Mouse (Mus musculus): ENCODE results near the gene Pde8b. TPM values are rescaled to one million over a fixed set of nuclear protein-coding genes. Genes with fewer than 3 reads are reported as not detected.

The Pde8b gene
- polyA plus RNA-seq, 1 experiment from 2014 or later, result 3.4 TPM

DNA sequence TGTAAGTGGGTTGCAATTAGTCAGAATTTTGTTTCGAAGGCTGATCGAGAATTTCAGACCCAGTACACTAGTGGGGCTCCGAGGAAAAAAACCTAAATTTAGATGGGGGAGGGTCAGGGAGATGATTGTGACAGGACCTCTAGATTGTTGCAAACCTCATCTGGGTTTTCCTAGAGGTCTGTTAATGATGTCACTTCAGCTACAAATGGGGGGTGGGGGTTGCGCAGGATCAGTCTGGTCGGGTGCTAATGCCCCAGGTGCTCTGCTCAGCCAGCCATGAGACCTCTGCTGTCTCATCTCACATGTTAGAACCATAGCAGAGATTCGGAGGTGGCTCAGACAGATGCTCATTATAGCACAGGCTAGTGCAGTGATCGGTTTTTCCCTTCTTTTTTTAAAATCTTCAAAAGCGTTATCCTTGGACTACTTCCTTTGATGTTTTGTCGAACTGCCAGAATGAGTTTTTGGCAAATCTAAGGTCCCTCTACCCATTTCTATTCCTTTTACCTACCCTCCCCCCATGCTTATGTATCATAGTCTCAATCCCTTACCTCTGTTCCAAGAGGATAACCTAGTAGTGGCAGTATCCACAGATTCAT, 209.9 kb downstream of the Pde8b start:
- Histone ChIP-seq H3K4me2 (no peak overlapping the region), H3K4me1 (ENCODE audit: insufficient read depth) (no peaks in the 10 kb centered on the region), H3K9ac (no peak overlapping the region), H3K36me3 (ENCODE audit: insufficient read depth) (no peaks in the 10 kb centered on the region), H3K4me3 (ENCODE audit: low read depth, low read length) (no peak overlapping the region), H3K27ac (ENCODE audit: low read depth) (no peak overlapping the region), H3K9me3 (ENCODE audit: low read depth, low read length) (no peaks in the 10 kb centered on the region), H3K27me3 (ENCODE audit: insufficient read depth, low read length) (no peaks in the 10 kb centered on the region)
- TF ChIP-seq CTCF (IDR thresholded peaks at IDR 0.05; ENCODE audit: low read depth), result no peak
- DNase-seq (no peak), ATAC-seq (ENCODE audit: insufficient read depth) (no peak)
- 78% methylated on average over 9 of the region's 9 CpGs for WGBS

DNA sequence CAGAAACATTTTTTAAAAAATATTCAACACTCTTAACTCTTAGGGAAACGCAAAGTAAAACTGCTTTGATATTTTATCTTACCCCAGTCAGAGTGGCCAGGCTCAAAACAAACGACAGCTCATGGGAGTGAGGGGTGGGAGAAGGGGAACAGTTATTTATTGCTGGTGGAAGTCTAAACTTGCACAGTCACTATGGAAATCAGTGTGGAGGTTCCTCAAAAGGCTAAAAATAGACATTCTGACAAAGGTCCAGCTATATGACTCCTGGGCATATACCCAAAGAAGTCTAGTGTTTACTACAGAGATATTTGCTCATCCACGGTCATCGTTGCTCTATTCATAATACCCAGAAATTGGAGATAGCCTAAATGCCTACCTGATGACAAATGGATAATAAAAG, 211.9 kb downstream of the Pde8b start:
- Histone ChIP-seq H3K9me3 (ENCODE audit: low read depth, low read length) (no peaks in the 10 kb centered on the region), H3K36me3 (ENCODE audit: insufficient read depth) (no peaks in the 10 kb centered on the region), H3K4me3 (ENCODE audit: low read depth, low read length) (no peak overlapping the region), H3K27ac (ENCODE audit: low read depth) (no peak overlapping the region), H3K4me2 (no peak overlapping the region), H3K4me1 (ENCODE audit: insufficient read depth) (no peaks in the 10 kb centered on the region), H3K27me3 (ENCODE audit: insufficient read depth, low read length) (no peaks in the 10 kb centered on the region), H3K9ac (no peak overlapping the region)
- DNase-seq (peak; percentile 54), ATAC-seq (ENCODE audit: insufficient read depth) (no peak)
- TF ChIP-seq CTCF (IDR thresholded peaks at IDR 0.05; ENCODE audit: low read depth), result no peak
- 45% methylated on average over 4 of the region's 4 CpGs for WGBS

DNA sequence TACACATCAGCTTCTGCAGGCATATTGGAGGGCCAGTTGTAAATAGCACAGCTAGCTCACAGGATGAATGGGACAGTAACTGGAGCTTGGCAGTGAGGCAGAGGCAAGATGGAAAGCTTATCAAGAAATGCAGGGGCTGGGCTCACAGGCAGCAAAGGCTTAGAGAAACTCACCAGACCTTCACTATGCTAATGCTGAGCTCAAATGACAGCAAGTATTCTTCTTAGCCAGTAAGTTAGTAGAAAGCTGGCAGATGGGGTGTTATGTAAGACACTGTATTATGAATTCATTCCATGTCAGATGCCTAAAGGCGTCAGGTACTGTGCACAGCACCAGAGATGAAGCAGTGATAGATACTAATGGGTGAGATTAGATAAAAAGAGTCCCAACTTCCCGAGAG, 215.4 kb downstream of the Pde8b start:
- no peak overlapping the region for H3K27ac ChIP-seq (ENCODE audit: low read depth)

DNA sequence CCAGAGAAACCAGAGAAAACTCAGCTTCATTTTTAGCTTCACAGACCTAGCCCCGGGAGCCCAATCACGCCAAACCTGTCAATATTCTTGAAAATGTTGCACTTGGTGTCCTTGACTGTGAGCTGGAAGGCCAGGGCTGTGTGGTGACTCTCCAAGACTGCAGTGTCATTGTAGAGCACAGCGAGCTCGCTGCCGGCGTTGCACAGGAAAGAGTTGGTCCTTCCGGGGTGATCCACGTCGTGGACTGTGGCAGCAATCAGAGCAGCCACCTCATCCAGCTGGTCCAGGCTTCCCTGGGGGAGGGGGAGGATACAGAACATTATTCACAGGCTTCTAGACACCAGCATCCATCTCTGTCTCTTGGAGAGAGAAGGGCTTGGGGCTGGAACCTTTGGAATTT, 216.0 kb downstream of the Pde8b start:
- Histone ChIP-seq H3K4me2 (no peak overlapping the region), H3K9me3 (ENCODE audit: low read depth, low read length) (no peaks in the 10 kb centered on the region), H3K4me3 (ENCODE audit: low read depth, low read length) (no peak overlapping the region), H3K36me3 (ENCODE audit: insufficient read depth) (no peaks in the 10 kb centered on the region; the same call in 1 of the 2 replicates), H3K27ac (ENCODE audit: low read depth) (no peak overlapping the region), H3K4me1 (ENCODE audit: insufficient read depth) (no peaks in the 10 kb centered on the region), H3K27me3 (ENCODE audit: insufficient read depth, low read length) (no peaks in the 10 kb centered on the region), H3K9ac (no peak overlapping the region)
- WGBS, result 55% methylated on average over 9 of the region's 9 CpGs
- DNase-seq, result no peak
- ATAC-seq (ENCODE audit: insufficient read depth), result no peak
- TF ChIP-seq CTCF (IDR thresholded peaks at IDR 0.05; ENCODE audit: low read depth), result no peak

More for the DNA sequence above, 215.4 kb downstream of the Pde8b start:
- no peak for TF ChIP-seq CTCF (IDR thresholded peaks at IDR 0.05; ENCODE audit: low read depth)
- ATAC-seq (ENCODE audit: insufficient read depth) (no peak), DNase-seq (no peak)
- H3K4me2 ChIP-seq, result no peak overlapping the region
- 56% methylated on average over 2 of the region's 2 CpGs for WGBS
- no peak overlapping the region for H3K4me3 ChIP-seq (ENCODE audit: low read depth, low read length)
- no peak overlapping the region for H3K9ac ChIP-seq
- H3K27me3 ChIP-seq (ENCODE audit: insufficient read depth, low read length), result no peaks in the 10 kb centered on the region
- H3K36me3 ChIP-seq (ENCODE audit: insufficient read depth), result no peaks in the 10 kb centered on the region; the same call in 1 of the 2 replicates
- H3K9me3 ChIP-seq (ENCODE audit: low read depth, low read length), result no peaks in the 10 kb centered on the region
- no peaks in the 10 kb centered on the region for H3K4me1 ChIP-seq (ENCODE audit: insufficient read depth)

DNA sequence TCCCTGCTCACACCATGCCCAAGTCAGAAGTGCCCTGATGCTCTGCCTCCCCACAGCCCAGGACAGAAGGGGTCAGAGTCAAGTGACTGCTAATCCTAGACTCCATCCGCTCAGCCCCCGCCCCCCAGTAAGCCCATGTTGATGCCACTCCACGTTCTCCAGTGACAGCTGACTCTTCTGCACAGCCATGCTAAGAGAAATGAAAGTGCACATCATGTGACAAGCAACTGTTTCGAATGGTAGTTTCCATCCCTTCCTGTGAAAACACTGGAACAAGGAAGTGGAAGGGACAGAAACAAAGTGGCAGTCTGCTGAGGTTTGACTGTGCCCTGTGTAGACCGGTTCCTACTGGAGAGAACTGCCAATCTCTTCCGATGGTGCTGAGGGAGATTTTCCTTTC, 217.2 kb downstream of the Pde8b start:
- no peak overlapping the region for H3K4me3 ChIP-seq (ENCODE audit: low read depth, low read length)
- H3K4me2 ChIP-seq, result no peak overlapping the region
- peaks cover 6% of the 10 kb centered on the region; the same call in 1 of the 2 replicates for H3K36me3 ChIP-seq (ENCODE audit: insufficient read depth)
- H3K27ac ChIP-seq (ENCODE audit: low read depth), result no peak overlapping the region
- TF ChIP-seq CTCF (IDR thresholded peaks at IDR 0.05; ENCODE audit: low read depth), result no peak
- no peak for DNase-seq
- H3K4me1 ChIP-seq (ENCODE audit: insufficient read depth), result no peaks in the 10 kb centered on the region
- ATAC-seq (ENCODE audit: insufficient read depth), result no peak
- H3K9ac ChIP-seq, result no peak overlapping the region
- H3K9me3 ChIP-seq (ENCODE audit: low read depth, low read length), result no peaks in the 10 kb centered on the region
- 71% methylated on average over 6 of the region's 6 CpGs for WGBS
- no peaks in the 10 kb centered on the region for H3K27me3 ChIP-seq (ENCODE audit: insufficient read depth, low read length)

DNA sequence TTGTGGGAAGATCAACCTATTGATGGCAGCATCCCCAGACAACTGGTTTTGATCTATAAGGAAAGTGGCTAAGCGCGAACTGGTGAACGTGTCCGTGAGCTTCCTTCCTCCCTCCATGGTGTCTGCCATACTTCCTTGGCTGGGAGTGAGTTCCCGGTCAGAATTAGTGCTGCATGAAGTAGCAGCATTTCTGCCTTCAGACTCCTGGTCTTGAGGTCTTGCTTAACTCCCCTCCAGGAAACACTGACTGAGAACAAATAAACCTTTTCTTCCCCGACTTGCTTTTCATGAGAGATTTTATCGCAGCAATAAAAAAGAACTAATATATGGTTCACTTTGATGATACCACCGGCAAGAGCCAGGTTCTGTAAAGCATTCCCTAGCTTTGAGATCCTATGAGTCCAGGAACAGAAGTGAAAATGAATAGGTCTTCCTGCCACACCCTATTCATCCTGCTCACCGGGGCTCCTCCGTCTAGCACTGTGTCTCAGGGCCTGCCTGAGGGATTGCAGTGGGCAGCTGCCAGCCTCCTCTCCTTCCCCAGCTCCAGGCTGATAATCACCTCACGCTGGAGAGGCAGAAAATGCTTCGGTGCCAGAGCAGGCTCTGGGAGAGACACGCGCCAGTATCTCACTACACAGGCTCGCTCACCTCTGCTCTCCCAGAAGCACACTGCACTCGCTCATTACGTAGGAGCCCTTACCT, 217.9 kb downstream of the Pde8b start:
- Histone ChIP-seq H3K9me3 (ENCODE audit: low read depth, low read length) (no peaks in the 10 kb centered on the region), H3K27ac (ENCODE audit: low read depth) (no peak overlapping the region), H3K4me2 (no peak overlapping the region), H3K27me3 (ENCODE audit: insufficient read depth, low read length) (no peaks in the 10 kb centered on the region), H3K4me3 (ENCODE audit: low read depth, low read length) (no peak overlapping the region), H3K36me3 (ENCODE audit: insufficient read depth) (peaks cover 6% of the 10 kb centered on the region; the same call in 1 of the 2 replicates), H3K9ac (no peak overlapping the region), H3K4me1 (ENCODE audit: insufficient read depth) (no peaks in the 10 kb centered on the region)
- no peak for DNase-seq
- 61% methylated on average over 17 of the region's 17 CpGs for WGBS
- no peak for TF ChIP-seq CTCF (IDR thresholded peaks at IDR 0.05; ENCODE audit: low read depth)
- ATAC-seq (ENCODE audit: insufficient read depth), result no peak

DNA sequence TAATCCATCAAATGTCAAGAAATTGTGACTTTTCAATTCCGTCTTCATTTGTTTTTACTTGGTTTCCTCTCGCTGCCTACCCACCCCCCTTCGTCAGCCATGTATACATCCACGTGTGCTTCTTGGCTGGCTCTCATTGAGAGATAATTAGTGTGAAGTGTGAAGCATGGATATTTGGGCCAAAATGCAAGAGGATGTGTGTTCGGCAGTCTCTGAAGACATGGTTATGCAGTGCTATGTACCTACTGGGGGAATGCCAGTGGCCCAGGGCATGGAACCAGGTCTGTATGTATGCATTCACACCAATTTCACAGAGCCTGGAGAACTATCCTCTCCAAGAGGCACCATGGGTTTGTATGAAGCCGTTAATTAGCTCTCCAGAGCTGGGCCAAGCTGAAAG, 219.3 kb downstream of the Pde8b start:
- Histone ChIP-seq H3K36me3 (ENCODE audit: insufficient read depth) (peaks cover 6% of the 10 kb centered on the region; the same call in 1 of the 2 replicates), H3K9ac (no peak overlapping the region), H3K9me3 (ENCODE audit: low read depth, low read length) (no peaks in the 10 kb centered on the region), H3K4me3 (ENCODE audit: low read depth, low read length) (no peak overlapping the region), H3K4me1 (ENCODE audit: insufficient read depth) (no peaks in the 10 kb centered on the region), H3K27ac (ENCODE audit: low read depth) (no peak overlapping the region), H3K27me3 (ENCODE audit: insufficient read depth, low read length) (no peaks in the 10 kb centered on the region), H3K4me2 (no peak overlapping the region)
- 82% methylated on average over 6 of the region's 6 CpGs for WGBS
- ATAC-seq (ENCODE audit: insufficient read depth) (no peak), DNase-seq (no peak)
- no peak for TF ChIP-seq CTCF (IDR thresholded peaks at IDR 0.05; ENCODE audit: low read depth)
